Mouse (Mus musculus) forebrain, embryonic 10.5 days (tissue): Measurements from ENCODE around the gene Evx2. TPM values are rescaled to one million over a fixed set of nuclear protein-coding genes. Genes with fewer than 3 reads are reported as not detected.
A peak's percentile ranks its signal among the peaks of the same experiment; 100 is the strongest.

ENCODE experiments used
- DNase-seq: peaks from one replicate; pipeline ENCODE4 v3.0.0-alpha.2; 2017; ENCODE audit warnings: low spot score; ENCODE audit errors: extremely low spot score
- H3K27ac ChIP-seq: fragments of 300-500 bp; sonication (generic); 2 replicates; pipeline ENCODE4 v1.5.1; 2016; ENCODE audit warnings: mild to moderate bottlenecking
- H3K27me3 ChIP-seq: fragments of 300-500 bp; sonication (generic); 2 replicates; pipeline ENCODE4 v1.6.1; 2016; ENCODE audit warnings: mild to moderate bottlenecking; ENCODE audit not compliant: poor library complexity, severe bottlenecking
- H3K36me3 ChIP-seq: fragments of 300-500 bp; sonication (generic); replicated peaks from 2 replicates; pipeline ENCODE4 v1.6.1; 2016; ENCODE audit warnings: mild to moderate bottlenecking, moderate library complexity
- H3K4me1 ChIP-seq: fragments of 300-500 bp; sonication (generic); 2 replicates; pipeline ENCODE4 v1.6.1; 2016
- H3K4me3 ChIP-seq: fragments of 300-500 bp; sonication (generic); 2 replicates; pipeline ENCODE4 v1.5.1; 2016; ENCODE audit warnings: mild to moderate bottlenecking, moderate library complexity
- H3K9me3 ChIP-seq: fragments of 300-500 bp; sonication (generic); 2 replicates; pipeline ENCODE4 v1.6.1; 2016; ENCODE audit warnings: mild to moderate bottlenecking, moderate library complexity
- WGBS: fragments of 180-500 bp; shearing (Covaris S2); methylation state at CpG from one replicate; pipeline ENCODE4 v1.1.7; 2016; 5-methylcytosine and 5-hydroxymethylcytosine counted together
- polyA plus RNA-seq: library from polyadenylated mRNA; unstranded; fragments of >200 nt; fragmentation: Nextera tagmentation; extraction: Ambion mirVana; gene quantifications from 2 replicates; pipeline ENCODE4 v1.2.1, GENCODE M21; 2016

The Evx2 gene
- polyA plus RNA-seq, 1 experiment from 2014 or later = not detected

DNA sequence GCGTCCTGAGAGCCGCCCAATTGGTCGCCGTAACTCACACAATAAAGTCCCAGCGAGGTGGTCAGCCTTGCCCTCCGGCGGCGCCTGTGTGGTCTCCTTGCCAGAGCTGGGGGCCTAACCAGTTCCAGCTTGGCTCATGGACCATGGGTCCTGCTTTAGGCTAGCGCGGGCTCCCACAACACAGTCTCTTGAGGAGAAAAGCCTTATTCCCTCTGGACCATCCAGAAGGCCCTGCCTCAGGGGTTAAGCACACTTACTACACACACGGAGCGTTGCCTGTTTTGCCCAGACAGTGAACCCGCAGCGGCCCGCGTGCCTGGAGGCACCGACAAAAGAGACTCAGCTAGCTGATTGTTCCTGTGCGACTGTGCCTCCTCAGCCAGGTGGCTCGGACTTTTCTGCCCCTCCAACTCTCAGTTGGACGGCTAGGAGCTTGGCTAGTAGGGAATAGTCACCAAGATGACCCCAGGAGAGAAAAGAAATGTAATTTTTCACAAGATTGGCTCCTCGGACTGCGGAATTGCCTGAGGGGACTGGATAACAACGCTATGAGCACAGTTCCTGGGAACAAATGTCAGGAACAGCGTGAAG, 14.6 kb upstream of the Evx2 start:
- DNase-seq = peak; percentile 53
- peaks cover 100% of the 10 kb centered on the region for H3K27me3 ChIP-seq
- peaks cover 19% of the 10 kb centered on the region for H3K4me1 ChIP-seq
- no peaks in the 10 kb centered on the region for H3K9me3 ChIP-seq
- H3K4me3 ChIP-seq = no peak overlapping the region
- no peaks in the 10 kb centered on the region for H3K36me3 ChIP-seq
- H3K27ac ChIP-seq = no peak overlapping the region
- under 1% methylated on average over 24 of the region's 24 CpGs for WGBS

DNA sequence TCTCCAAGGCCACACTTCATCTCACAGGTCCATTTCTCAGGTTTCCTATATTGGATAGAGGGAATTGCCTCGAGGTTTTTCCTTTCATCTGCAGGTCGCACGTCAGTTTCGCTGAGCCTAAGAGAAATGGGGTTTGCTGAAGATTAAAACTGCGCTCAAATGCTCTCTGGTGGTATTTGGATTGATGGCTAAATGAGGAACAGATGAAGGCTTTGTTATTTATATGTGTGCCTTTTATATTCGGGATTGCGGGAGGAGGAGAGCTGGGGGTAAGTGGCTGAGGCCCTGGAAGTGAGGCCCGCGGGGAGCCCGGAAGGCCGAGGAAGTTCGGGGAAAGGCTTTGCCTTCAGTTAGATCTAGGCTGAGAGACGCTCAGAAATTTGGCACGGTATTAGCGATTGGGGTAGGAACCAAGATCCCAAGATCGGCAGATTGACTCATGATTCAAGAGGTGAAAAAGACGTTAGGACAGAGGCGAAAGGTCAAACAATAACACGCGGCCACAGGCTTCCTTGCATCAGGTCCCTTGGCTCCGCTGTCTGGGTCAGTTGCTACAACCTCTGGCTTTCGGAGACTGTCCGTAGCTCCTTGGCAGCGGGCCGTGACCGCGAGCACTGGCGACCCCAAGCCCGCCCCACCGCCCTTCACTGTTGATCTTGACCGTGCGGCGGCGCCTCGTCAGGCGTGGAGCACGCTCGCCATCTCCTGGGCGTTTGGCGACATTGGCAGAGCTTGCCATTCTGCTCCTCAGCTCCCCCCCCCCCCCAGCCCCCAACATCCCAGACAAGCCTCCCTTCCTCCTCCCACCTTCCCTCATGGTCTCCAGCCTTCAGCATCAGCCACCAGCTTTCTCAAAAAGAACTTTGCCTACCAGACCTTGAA, 13.4 kb upstream of the Evx2 start:
- under 1% methylated on average over 40 of the region's 40 CpGs for WGBS
- no peaks in the 10 kb centered on the region for H3K36me3 ChIP-seq
- DNase-seq = peak; percentile 79
- H3K4me3 ChIP-seq = peak overlapping the region; percentile 28
- no peak overlapping the region for H3K27ac ChIP-seq
- peaks cover 100% of the 10 kb centered on the region for H3K27me3 ChIP-seq
- H3K4me1 ChIP-seq = peaks cover 29% of the 10 kb centered on the region
- no peaks in the 10 kb centered on the region for H3K9me3 ChIP-seq

DNA sequence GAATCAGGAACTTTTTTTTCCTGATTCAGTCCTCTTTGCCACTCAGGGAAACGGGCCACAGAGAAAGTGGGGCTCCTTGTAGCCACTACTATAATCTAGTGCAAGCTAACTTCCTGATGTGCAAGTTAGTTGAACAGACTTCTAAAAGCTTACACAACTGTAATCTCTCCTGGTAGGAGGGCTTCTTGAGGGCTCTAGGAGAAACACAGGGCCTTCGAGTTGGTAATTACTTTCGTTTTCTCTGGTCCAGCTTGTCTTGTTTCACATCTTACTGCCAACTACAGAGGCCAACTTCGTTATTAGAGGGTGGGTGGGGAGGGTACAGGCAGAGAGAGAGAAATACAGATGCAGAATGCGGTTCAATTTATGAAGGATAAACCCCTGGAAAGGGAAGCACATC, 12.5 kb upstream of the Evx2 start:
- Histone ChIP-seq H3K9me3 (no peaks in the 10 kb centered on the region), H3K27ac (no peak overlapping the region), H3K36me3 (no peaks in the 10 kb centered on the region), H3K4me3 (no peak overlapping the region), H3K27me3 (peaks cover 100% of the 10 kb centered on the region), H3K4me1 (peaks cover 31% of the 10 kb centered on the region)
- 2% methylated on average over 5 of the region's 5 CpGs for WGBS
- no peak for DNase-seq

DNA sequence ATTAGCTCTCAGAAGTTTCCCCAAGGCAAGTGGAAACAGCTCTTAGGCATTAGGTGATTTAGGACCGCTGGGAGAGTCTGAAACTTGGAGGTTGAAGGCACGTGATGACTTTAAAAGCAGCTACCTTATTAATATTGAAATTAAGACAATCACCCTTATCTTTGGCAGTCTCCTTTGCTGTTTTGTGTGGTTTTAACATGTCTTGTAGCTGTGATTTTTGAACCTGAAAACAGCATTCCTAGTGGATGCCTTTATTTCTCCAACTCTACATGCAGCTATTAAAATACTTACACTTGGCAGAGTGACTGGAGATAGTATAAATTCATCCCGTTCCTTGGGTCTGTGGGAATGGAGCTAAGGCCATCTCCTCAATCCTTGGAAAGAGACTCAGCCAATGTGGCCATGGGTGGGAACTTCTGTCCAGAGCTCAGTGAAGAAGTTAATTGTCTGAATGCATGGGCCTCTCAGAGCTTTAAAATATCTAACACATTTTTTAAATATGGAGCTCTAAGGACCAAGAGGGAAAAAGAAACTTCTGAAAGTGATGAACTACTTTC, 11.4 kb upstream of the Evx2 start:
- DNase-seq = no peak
- H3K36me3 ChIP-seq = no peaks in the 10 kb centered on the region
- peaks cover 31% of the 10 kb centered on the region for H3K4me1 ChIP-seq
- WGBS = 2% methylated on average over 3 of the region's 3 CpGs
- no peaks in the 10 kb centered on the region for H3K9me3 ChIP-seq
- H3K4me3 ChIP-seq = no peak overlapping the region
- no peak overlapping the region for H3K27ac ChIP-seq
- H3K27me3 ChIP-seq = peaks cover 100% of the 10 kb centered on the region

DNA sequence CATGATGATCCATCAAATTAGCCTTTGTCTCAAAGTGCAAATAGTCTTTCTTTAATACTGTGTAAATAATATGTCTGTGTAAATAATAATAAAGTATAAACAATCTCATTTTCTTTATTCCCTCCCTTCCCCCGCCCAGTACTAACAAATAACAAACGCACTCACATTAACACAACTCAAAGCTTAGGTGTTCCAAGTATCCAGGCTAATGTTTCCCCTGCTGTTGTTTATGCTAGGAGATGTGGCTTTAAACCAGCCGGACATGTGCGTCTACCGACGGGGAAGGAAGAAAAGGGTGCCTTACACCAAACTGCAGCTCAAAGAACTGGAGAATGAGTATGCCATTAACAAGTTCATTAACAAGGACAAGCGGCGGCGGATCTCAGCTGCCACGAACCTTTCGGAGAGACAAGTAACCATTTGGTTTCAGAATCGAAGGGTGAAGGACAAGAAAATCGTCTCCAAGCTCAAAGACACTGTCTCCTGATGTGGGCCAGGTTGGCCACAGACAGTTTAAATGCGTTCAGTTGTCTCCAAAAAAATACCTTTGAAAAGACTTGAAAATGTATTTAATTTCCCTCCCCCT, 10.4 kb upstream of the Evx2 start:
- Histone ChIP-seq H3K27ac (no peak overlapping the region), H3K4me3 (no peak overlapping the region), H3K27me3 (peaks cover 100% of the 10 kb centered on the region), H3K4me1 (peaks cover 25% of the 10 kb centered on the region), H3K36me3 (no peaks in the 10 kb centered on the region), H3K9me3 (no peaks in the 10 kb centered on the region)
- 3% methylated on average over 14 of the region's 14 CpGs for WGBS
- no peak for DNase-seq

DNA sequence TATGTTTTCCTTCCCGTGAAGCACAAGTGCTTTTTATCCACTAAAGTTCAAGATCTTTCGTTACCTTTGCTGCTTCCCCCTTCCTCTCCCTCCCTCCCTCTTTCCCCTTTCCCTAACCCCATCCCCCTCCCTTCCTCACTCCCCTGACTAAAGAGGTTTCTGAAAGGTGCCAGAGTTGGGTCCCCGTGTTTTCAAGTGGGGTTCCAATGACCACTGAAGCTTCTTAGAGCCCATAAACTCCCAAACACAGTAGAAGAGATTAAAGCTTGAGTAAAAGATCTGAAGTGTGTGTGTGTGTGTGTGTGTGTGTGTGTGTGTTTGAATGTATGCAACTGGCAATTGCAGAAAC, 9.8 kb upstream of the Evx2 start:
- no peak for DNase-seq
- H3K4me3 ChIP-seq = no peak overlapping the region
- WGBS = 0% methylated on average over 3 of the region's 3 CpGs
- H3K27me3 ChIP-seq = peaks cover 100% of the 10 kb centered on the region
- H3K4me1 ChIP-seq = peaks cover 25% of the 10 kb centered on the region
- no peak overlapping the region for H3K27ac ChIP-seq
- H3K36me3 ChIP-seq = no peaks in the 10 kb centered on the region
- no peaks in the 10 kb centered on the region for H3K9me3 ChIP-seq

DNA sequence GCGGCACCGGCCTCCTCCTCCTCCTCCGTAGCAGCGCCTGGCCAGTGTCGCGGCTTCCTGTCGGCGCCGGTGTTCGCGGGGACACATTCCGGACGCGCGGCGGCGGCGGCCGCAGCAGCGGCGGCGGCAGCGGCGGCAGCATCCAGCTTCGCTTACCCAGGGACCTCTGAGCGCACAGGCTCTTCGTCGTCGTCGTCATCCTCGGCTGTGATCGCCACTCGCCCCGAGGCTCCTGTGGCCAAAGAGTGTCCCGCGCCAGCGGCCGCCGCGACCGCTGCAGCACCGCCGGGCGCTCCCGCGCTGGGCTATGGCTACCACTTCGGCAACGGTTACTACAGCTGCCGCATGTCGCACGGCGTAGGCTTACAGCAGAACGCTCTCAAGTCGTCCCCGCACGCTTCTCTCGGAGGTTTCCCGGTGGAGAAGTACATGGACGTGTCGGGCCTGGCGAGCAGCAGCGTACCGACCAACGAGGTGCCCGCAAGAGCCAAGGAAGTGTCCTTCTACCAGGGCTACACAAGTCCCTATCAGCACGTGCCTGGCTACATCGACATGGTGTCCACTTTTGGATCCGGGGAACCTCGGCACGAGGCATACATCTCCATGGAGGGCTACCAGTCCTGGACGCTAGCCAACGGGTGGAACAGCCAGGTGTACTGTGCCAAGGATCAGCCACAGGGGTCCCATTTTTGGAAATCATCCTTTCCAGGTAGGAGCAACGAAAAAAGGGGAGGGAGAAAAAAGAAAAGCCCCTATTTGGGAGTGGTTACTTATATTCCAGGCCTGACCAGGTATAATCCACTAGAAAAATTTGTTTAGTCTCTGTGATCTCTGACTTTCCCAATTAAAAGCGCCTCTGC, 9.2 kb upstream of the Evx2 start:
- peaks cover 21% of the 10 kb centered on the region for H3K4me1 ChIP-seq
- WGBS = under 1% methylated on average over 74 of the region's 74 CpGs
- no peaks in the 10 kb centered on the region for H3K9me3 ChIP-seq
- H3K27ac ChIP-seq = no peak overlapping the region
- H3K36me3 ChIP-seq = no peaks in the 10 kb centered on the region
- peak; percentile 72 for DNase-seq
- H3K27me3 ChIP-seq = peaks cover 100% of the 10 kb centered on the region
- H3K4me3 ChIP-seq = peak overlapping the region; percentile 51

DNA sequence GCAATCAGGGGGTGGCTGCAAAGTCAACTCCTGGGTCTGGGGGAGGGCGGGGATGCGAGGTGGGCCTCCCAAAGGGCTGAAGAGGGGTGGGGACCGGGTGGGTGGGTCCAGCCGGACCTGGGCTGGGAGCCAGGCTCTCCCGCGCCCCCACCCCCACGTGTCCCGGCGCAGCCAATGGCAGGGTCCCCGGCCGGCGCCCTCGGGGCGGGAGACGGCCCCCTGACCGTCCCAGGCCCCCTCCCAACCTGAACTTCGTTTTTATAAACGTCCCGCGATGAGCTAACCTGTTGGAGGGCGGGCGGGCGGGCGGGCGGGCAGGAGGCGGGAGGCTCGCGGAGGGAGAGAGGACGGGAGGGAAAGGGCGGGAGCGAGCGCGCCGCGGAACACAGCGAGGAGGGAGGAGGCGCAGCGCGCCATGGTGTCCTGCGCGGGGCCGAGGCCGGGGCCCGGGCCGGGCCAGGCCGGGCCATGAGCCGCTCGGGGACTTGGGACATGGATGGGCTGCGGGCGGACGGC, 8.5 kb upstream of the Evx2 start, which contains the start of gene Hoxd13:
Hoxd13 (plus strand) TSS at position 469 of the 516 bp plus-strand sequence.
- DNase-seq = no peak
- peaks cover 18% of the 10 kb centered on the region for H3K4me1 ChIP-seq
- peaks cover 100% of the 10 kb centered on the region for H3K27me3 ChIP-seq
- no peaks in the 10 kb centered on the region for H3K9me3 ChIP-seq
- peak within 1 kb of the TSS; percentile 51 for H3K4me3 ChIP-seq
- H3K27ac ChIP-seq = no peak within 1 kb of the TSS
- WGBS = under 1% methylated on average over 49 of the region's 51 CpGs
- no peaks in the 10 kb centered on the region for H3K36me3 ChIP-seq

DNA sequence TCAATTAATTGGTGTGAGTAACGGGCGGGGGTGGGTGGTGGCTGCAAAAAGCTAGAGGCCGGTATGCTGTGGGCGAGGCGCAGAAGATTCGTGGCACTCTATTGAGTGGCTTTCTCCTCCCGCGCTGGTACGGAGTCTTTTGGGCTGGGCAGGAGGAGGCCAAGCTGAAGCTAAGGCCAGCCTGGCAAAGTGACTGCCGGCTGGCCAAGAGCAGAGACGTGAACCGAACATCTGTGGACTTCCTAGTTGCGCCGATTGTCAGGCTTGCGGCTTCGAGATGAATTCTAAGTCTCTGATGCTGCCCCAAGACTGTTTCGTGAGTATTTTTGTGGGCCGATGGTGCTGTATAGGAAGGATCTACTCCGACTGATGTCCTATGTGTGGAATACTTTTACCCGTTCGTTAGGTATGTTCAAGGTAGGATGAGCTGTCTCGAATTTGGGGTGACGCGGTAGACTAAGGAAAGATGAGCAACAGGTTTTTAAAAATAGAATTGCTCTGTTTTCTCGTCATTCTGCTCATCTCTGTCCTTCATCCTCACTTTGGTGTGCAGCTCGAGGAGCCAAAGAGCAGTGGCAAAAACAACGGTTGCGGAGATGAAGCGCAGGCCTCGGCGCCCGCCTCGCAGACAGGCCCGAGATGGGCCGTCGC, 8.0 kb upstream of the Evx2 start:
- 2% methylated on average over 36 of the region's 36 CpGs for WGBS

DNA sequence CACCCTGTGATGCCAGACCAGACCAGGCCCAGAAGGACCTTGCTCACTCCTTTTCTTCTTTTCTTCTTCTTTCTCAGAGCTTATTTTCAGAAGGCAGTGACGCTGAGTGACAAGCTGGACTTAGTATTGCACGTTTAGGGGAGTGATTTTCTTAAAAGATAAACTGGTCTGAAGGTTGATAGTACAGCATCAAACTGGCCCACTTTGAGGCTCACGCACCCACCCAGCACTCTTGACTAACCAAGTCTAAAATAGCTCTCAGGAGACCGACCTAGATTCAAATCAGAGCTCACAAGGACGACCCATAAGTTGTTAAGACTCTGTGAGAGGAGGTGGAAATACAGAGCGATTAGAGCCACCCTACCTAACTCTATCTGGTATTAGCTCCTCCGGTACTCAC, 7.1 kb upstream of the Evx2 start:
- 2% methylated on average over 7 of the region's 7 CpGs for WGBS
- Histone ChIP-seq H3K4me1 (peaks cover 16% of the 10 kb centered on the region), H3K27ac (no peak overlapping the region), H3K36me3 (no peaks in the 10 kb centered on the region), H3K27me3 (peaks cover 100% of the 10 kb centered on the region), H3K9me3 (no peaks in the 10 kb centered on the region), H3K4me3 (no peak overlapping the region)
- peak; percentile 26 for DNase-seq

More for the DNA sequence above, 8.0 kb upstream of the Evx2 start:
- DNase-seq = peak; percentile 46
- peaks cover 100% of the 10 kb centered on the region for H3K27me3 ChIP-seq
- H3K4me3 ChIP-seq = no peak overlapping the region; the same call in 1 of the 2 replicates
- no peak overlapping the region for H3K27ac ChIP-seq
- H3K36me3 ChIP-seq = no peaks in the 10 kb centered on the region
- H3K9me3 ChIP-seq = no peaks in the 10 kb centered on the region
- H3K4me1 ChIP-seq = peaks cover 13% of the 10 kb centered on the region

DNA sequence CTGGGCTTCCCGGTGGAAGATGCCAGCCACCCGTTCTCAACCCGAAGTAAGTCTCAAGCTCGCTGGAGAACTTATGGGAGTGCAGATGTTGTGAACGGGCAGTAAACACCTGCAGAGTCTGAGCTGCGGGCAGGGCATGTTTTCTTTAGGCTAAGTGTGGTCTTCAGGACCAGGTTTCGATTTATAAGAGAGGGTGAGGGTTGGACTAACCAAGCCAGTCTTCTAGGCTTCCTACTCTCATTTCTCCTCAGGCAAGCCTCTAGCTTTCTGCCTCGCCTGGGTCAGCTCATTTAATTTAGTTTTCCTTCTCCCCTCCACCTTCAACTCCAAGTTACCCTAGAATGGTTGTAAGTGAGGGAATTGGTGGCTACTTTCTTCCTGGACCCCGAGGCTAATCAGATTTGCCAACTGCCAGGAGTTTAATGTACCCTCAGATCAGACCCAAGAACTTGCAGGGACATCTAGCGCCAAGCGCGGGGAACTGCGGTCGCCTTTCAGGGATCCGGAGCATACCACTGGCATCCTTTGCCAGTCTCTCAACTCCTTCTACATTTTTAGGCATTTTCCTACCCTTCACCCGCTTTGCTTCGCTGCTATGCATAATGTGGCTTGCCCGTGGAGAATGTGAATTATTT, 4.1 kb upstream of the Evx2 start:
- H3K27ac ChIP-seq = no peak overlapping the region
- no peak overlapping the region for H3K4me3 ChIP-seq
- peaks cover 16% of the 10 kb centered on the region for H3K4me1 ChIP-seq
- no peaks in the 10 kb centered on the region for H3K9me3 ChIP-seq
- H3K27me3 ChIP-seq = peaks cover 100% of the 10 kb centered on the region
- DNase-seq = peak; percentile 74
- H3K36me3 ChIP-seq = no peaks in the 10 kb centered on the region
- WGBS = 5% methylated on average over 18 of the region's 18 CpGs
